Mouse (Mus musculus) CH12.LX (cell line): Measurements from ENCODE around the gene Olfr432. TPM values are rescaled to one million over a fixed set of nuclear protein-coding genes. Genes with fewer than 3 reads are reported as not detected.

Source experiments
- DNase-seq: peaks from one replicate; pipeline ENCODE4 v3.0.0-alpha.2; 2013; ENCODE audit errors: extremely low read depth
- H3K27ac ChIP-seq: 2 replicates; pipeline ENCODE4 v1.5.1; 2012; ENCODE audit warnings: low read depth, mild to moderate bottlenecking, control low read depth, moderate library complexity; ENCODE audit not compliant: insufficient read depth
- H3K27me3 ChIP-seq: replicated peaks from 2 replicates; pipeline ENCODE3; 2012; ENCODE audit warnings: inconsistent platforms
- H3K36me3 ChIP-seq, 2 experiments: replicated peaks in 1 of 2; 2 replicates each; pipeline versions ENCODE3 to v1.6.1; 2012; ENCODE audit warnings: inconsistent platforms in 1 of 2, low read length in 1 of 2, mild to moderate bottlenecking in 1 of 2, mixed read lengths in 1 of 2, moderate library complexity in 1 of 2; ENCODE audit not compliant: control insufficient read depth in 1 of 2, insufficient read depth in 1 of 2
- H3K4me1 ChIP-seq, 2 experiments: 2 replicates each; pipeline ENCODE4 v1.6.1; 2012; ENCODE audit warnings: inconsistent platforms in 1 of 2, moderate library complexity in 1 of 2; ENCODE audit not compliant: insufficient read depth in 2 of 2, control insufficient read depth in 1 of 2
- H3K4me2 ChIP-seq: 2 replicates; pipeline ENCODE4 v1.6.1; 2012; ENCODE audit warnings: low read depth, mild to moderate bottlenecking, control low read depth; ENCODE audit not compliant: poor library complexity, insufficient read depth, severe bottlenecking
- H3K4me3 ChIP-seq, 3 experiments: fragments of 150-350 bp in 1 of 3; sonication (generic) in 1 of 3; replicated peaks in 1 of 3; 2 replicates each; pipeline versions ENCODE3 to v1.5.1; 2011 to 2012; ENCODE audit warnings: low read depth in 2 of 3, low read length in 2 of 3, mild to moderate bottlenecking in 2 of 3, moderate library complexity in 2 of 3, control low read depth in 1 of 3, improper control_type of control experiment in 1 of 3, inconsistent platforms in 1 of 3, mixed read lengths in 1 of 3; ENCODE audit not compliant: poor library complexity in 1 of 3
- H3K79me2 ChIP-seq: replicated peaks from 2 replicates; pipeline ENCODE4 v1.6.1; 2012; ENCODE audit warnings: mild to moderate bottlenecking, moderate library complexity; ENCODE audit not compliant: control insufficient read depth, poor library complexity, insufficient read depth, severe bottlenecking; ENCODE audit errors: extremely low read depth
- H3K9ac ChIP-seq: 2 replicates; pipeline ENCODE4 v1.6.1; 2012; ENCODE audit warnings: low read depth, mild to moderate bottlenecking, control low read depth, moderate library complexity; ENCODE audit not compliant: insufficient read depth
- H3K9me3 ChIP-seq: replicated peaks from 2 replicates; pipeline ENCODE3; 2012; ENCODE audit warnings: low read length, inconsistent platforms, mixed read lengths
- BHLHE40 ChIP-seq: IDR thresholded peaks from 2 replicates; pipeline ENCODE4 v1.6.1; 2011; ENCODE audit warnings: mild to moderate bottlenecking, low read depth, low read length, improper control_type of control experiment
- CHD1 ChIP-seq: IDR thresholded peaks from 2 replicates; pipeline ENCODE4 v1.6.1; 2012; ENCODE audit warnings: low read depth, low read length, improper control_type of control experiment, inconsistent platforms
- IRF4 ChIP-seq: IDR thresholded peaks from 2 replicates; pipeline ENCODE4 v1.6.1; 2014; ENCODE audit warnings: low read depth, mild to moderate bottlenecking, inconsistent platforms, low read length, improper control_type of control experiment
- JUND ChIP-seq: conservative IDR thresholded peaks from 2 replicates; pipeline ENCODE4 v1.6.1; 2011; ENCODE audit warnings: low read depth, low read length, improper control_type of control experiment
- MAFK ChIP-seq: IDR thresholded peaks from 2 replicates; pipeline ENCODE4 v1.6.1; 2011; ENCODE audit warnings: low read length, improper control_type of control experiment; ENCODE audit not compliant: insufficient replicate concordance
- MAX ChIP-seq: IDR thresholded peaks from 2 replicates; pipeline ENCODE4 v1.6.1; 2011; ENCODE audit warnings: low read length, improper control_type of control experiment
- MEF2A ChIP-seq: IDR thresholded peaks from 2 replicates; pipeline ENCODE4 v1.6.1; 2014; ENCODE audit warnings: low read depth, mild to moderate bottlenecking, inconsistent platforms, low read length, improper control_type of control experiment, borderline replicate concordance
- NRF1 ChIP-seq: IDR thresholded peaks from 2 replicates; pipeline ENCODE4 v1.6.1; 2014; ENCODE audit warnings: low read depth, mild to moderate bottlenecking, inconsistent platforms, low read length, improper control_type of control experiment, moderate library complexity
- POLR2AphosphoS2 ChIP-seq: IDR thresholded peaks from 2 replicates; pipeline ENCODE4 v1.6.1; 2011; ENCODE audit warnings: low read depth, low read length, improper control_type of control experiment
- RCOR1 ChIP-seq: conservative IDR thresholded peaks from 2 replicates; pipeline ENCODE4 v1.6.1; 2012; ENCODE audit warnings: low read depth, mild to moderate bottlenecking, inconsistent platforms, low read length, improper control_type of control experiment
- SIN3A ChIP-seq: IDR thresholded peaks from 2 replicates; pipeline ENCODE4 v1.6.1; 2012; ENCODE audit warnings: low read length, improper control_type of control experiment, inconsistent platforms
- TBP ChIP-seq: conservative IDR thresholded peaks from 2 replicates; pipeline ENCODE4 v1.6.1; 2011; ENCODE audit warnings: low read depth, low read length, improper control_type of control experiment
- TCF12 ChIP-seq: IDR thresholded peaks from 2 replicates; pipeline ENCODE4 v1.6.1; 2014; ENCODE audit warnings: low read depth, mild to moderate bottlenecking, inconsistent platforms, low read length, improper control_type of control experiment
- UBTF ChIP-seq: IDR thresholded peaks from 2 replicates; pipeline ENCODE4 v1.6.1; 2012; ENCODE audit warnings: low read depth, mild to moderate bottlenecking, inconsistent platforms, low read length, improper control_type of control experiment, moderate library complexity
- USF2 ChIP-seq: conservative IDR thresholded peaks from 2 replicates; pipeline ENCODE4 v1.6.1; 2011; ENCODE audit warnings: low read depth, low read length, improper control_type of control experiment
- ZC3H11A ChIP-seq: IDR thresholded peaks from 2 replicates; pipeline ENCODE4 v1.6.1; 2012; ENCODE audit warnings: low read depth, mild to moderate bottlenecking, inconsistent platforms, low read length, improper control_type of control experiment
- ZMIZ1 ChIP-seq: IDR thresholded peaks from 2 replicates; pipeline ENCODE4 v1.6.1; 2012; ENCODE audit warnings: low read depth, mild to moderate bottlenecking, inconsistent platforms, low read length, improper control_type of control experiment
- ZNF384 ChIP-seq: IDR thresholded peaks from 2 replicates; pipeline ENCODE4 v1.6.1; 2012; ENCODE audit warnings: low read depth, low read length, improper control_type of control experiment, inconsistent platforms
- dilution Hi-C: fragments of 300-500 bp; cut with MboI; formaldehyde crosslinking; loops from 2 replicates; pipeline ENCODE4 v1.14.3; 2020; ENCODE audit warnings: low sequenced_read_pairs; ENCODE audit not compliant: extremely low pct_unique_long_range_greater_than_20kb, extremely low pct_ligation_motif_present
- in situ Hi-C: fragments of 300-500 bp; cut with MboI; formaldehyde crosslinking; loops from 3 replicates; pipeline ENCODE4 v1.14.3; 2019; ENCODE audit warnings: low sequenced_read_pairs, low pct_ligation_motif_present, low pct_unique_long_range_greater_than_20kb, mixed read lengths
- polyA plus RNA-seq: library from polyadenylated mRNA; unstranded; fragments of >175 nt; gene quantifications from 2 replicates; pipeline ENCODE4 v1.2.1, GENCODE M21; 2012; ENCODE audit warnings: low read depth; ENCODE audit not compliant: insufficient read length
- total RNA-seq, 2 experiments: library from RNA; depleted of rRNA; stranded (reverse); fragments of 300-350 nt in 1 of 2; fragments of >200 nt in 1 of 2; gene quantifications; 2 replicates each; pipeline ENCODE4 v1.2.3; 2012 to 2014

Olfr432 gene
- total and polyA plus RNA-seq, 3 experiments, result 0.05 to 0.13 TPM; not detected in 1

GRCm38 (mm10) chr1:174031698-174032097, 17.3 kb upstream of the Olfr432 start, which contains the start of gene Ifi205:
Gene Ifi205, minus strand, starts transcription at chr1:174031810.
- H3K4me3 ChIP-seq, result no peak within 1 kb of the TSS
- H3K27ac ChIP-seq, result no peak within 1 kb of the TSS
- H3K4me1 ChIP-seq, result peaks cover 0 to 6% of the 10 kb centered on the region in 2 experiments; a peak in 1 of 4 replicates
- H3K4me2 ChIP-seq, result no peak within 1 kb of the TSS
- no peaks in the 10 kb centered on the region for H3K9me3 ChIP-seq
- H3K27me3 ChIP-seq, result no peaks in the 10 kb centered on the region
- DNase-seq, result no peak
- no peak within 1 kb of the TSS for H3K9ac ChIP-seq
- TF ChIP-seq MAX (no peak), MAFK (no peak), SIN3A (no peak), IRF4 (no peak), RCOR1 (no peak), TCF12 (no peak), ZNF384 (no peak), ZMIZ1 (no peak), UBTF (no peak), TBP (no peak), NRF1 (no peak), ZC3H11A (no peak), CHD1 (no peak), BHLHE40 (no peak), MEF2A (no peak), JUND (no peak), POLR2AphosphoS2 (no peak), USF2 (no peak)
- dilution Hi-C loops, result no loop called here
- H3K36me3 ChIP-seq, result no peaks in the 10 kb centered on the region
- no peaks in the 10 kb centered on the region for H3K79me2 ChIP-seq
- in situ Hi-C loops, result no loop called here

- dilution Hi-C loops, result no loop called here
- no peaks in the 10 kb centered on the region for H3K79me2 ChIP-seq
- H3K27ac ChIP-seq, result no peak overlapping the region
- peaks cover 0 to 10% of the 10 kb centered on the region in 2 experiments; a peak in 1 of 4 replicates for H3K4me1 ChIP-seq
- no peaks in the 10 kb centered on the region for H3K9me3 ChIP-seq
- no peak overlapping the region for H3K4me2 ChIP-seq
- H3K9ac ChIP-seq, result no peak overlapping the region
- no peaks in the 10 kb centered on the region for H3K27me3 ChIP-seq
- in situ Hi-C loops, result no loop called here
- DNase-seq, result no peak
- H3K36me3 ChIP-seq, result no peaks in the 10 kb centered on the region
- no peak overlapping the region for H3K4me3 ChIP-seq
- no peak for TF ChIP-seq USF2
- no peak for TF ChIP-seq JUND
Observed at GRCm38 (mm10) chr1:174035841-174036240, 13.2 kb upstream of the Olfr432 start.
